Mouse (Mus musculus) cerebellum, adult 2 months (tissue): Measurements from ENCODE around the gene Map1s.

ENCODE experiments used
- CTCF ChIP-seq: fragments of 200-500 bp; IDR thresholded peaks from 2 replicates; pipeline ENCODE4 v1.5.1; 2011; ENCODE audit warnings: low read depth, mild to moderate bottlenecking, control low read depth, low read length, moderate library complexity, borderline replicate concordance; ENCODE audit not compliant: insufficient read depth
- POLR2A ChIP-seq: fragments of 200-500 bp; IDR thresholded peaks from 2 replicates; pipeline ENCODE4 v1.6.1; 2011; ENCODE audit warnings: low read length, control low read depth, borderline replicate concordance; ENCODE audit not compliant: insufficient read depth

GRCm38 (mm10) chr8:70894771-70895545 lies 10.8 kb upstream of the Map1s start:
- TF ChIP-seq POLR2A, result no peak
- TF ChIP-seq CTCF, result no peak
